Mouse (Mus musculus): ENCODE measurements around the gene Poc1a. TPM values are rescaled to one million over a fixed set of nuclear protein-coding genes. Genes with fewer than 3 reads are reported as not detected.

Poc1a gene
- polyA plus RNA-seq, 1 experiment from 2014 or later: 9.0 TPM

- no peak for ATAC-seq
- no peak overlapping the region for H3K4me3 ChIP-seq (ENCODE audit: low read depth, low read length)
- H3K27ac ChIP-seq (ENCODE audit: low read length): no peak overlapping the region
- no peaks in the 10 kb centered on the region for H3K27me3 ChIP-seq (ENCODE audit: control insufficient read depth, insufficient read depth, low read depth, low read length)
- H3K36me3 ChIP-seq (ENCODE audit: control insufficient read depth, insufficient read depth, low read length): peaks cover 63% of the 10 kb centered on the region
- no peak overlapping the region for H3K9ac ChIP-seq (ENCODE audit: low read depth, low read length)
- no peak overlapping the region for H3K4me2 ChIP-seq (ENCODE audit: low read length)
- no peaks in the 10 kb centered on the region for H3K4me1 ChIP-seq (ENCODE audit: control insufficient read depth, insufficient read depth, low read length)
- H3K9me3 ChIP-seq (replicated peaks; ENCODE audit: control insufficient read depth, low read length, poor library complexity, severe bottlenecking): no peaks in the 10 kb centered on the region
- WGBS: 95% methylated on average over 10 of the region's 10 CpGs
These were observed 43.0 kb upstream of the Poc1a start for GRCm38 (mm10) chr9:106237878-106238277.

DNA sequence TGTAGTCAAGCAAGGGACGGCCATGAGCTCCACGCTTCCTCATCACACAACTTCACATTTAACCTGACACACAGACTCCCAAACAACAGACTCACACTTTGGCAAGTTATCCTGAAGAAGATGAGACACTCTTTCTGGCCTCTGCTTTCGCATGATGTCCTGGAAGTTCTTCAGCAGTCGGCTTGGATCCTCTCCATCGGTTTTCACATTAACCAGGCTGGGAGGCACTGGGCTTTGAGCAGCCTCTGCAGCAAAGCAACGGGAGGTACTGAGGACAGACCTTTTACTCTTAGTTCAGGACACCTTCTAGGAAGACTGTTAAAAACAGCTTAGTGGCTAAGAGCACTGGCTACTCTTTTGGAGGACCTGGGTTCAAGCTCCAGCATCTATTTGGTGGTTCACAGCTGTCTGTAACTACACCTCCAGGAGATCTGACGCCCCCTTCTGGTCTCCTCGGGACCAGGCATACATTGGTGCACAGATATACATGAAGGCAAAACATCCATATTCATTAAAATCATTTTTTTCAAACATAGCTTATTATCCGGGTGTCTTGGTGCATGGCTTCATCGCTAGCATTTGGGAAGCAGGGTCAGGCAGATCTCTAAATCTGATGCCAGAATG, 39.2 kb upstream of the Poc1a start:
- Histone ChIP-seq H3K9ac (ENCODE audit: low read depth, low read length) (no peak overlapping the region), H3K27ac (ENCODE audit: low read length) (no peak overlapping the region), H3K4me1 (ENCODE audit: control insufficient read depth, insufficient read depth, low read length) (peaks cover 7% of the 10 kb centered on the region), H3K4me3 (ENCODE audit: low read depth, low read length) (no peak overlapping the region), H3K9me3 (replicated peaks; ENCODE audit: control insufficient read depth, low read length, poor library complexity, severe bottlenecking) (no peaks in the 10 kb centered on the region), H3K4me2 (ENCODE audit: low read length) (no peak overlapping the region), H3K36me3 (ENCODE audit: control insufficient read depth, insufficient read depth, low read length) (peaks cover 35% of the 10 kb centered on the region), H3K27me3 (ENCODE audit: control insufficient read depth, insufficient read depth, low read depth, low read length) (no peaks in the 10 kb centered on the region)
- WGBS: 88% methylated on average over 10 of the region's 10 CpGs
- no peak for ATAC-seq

GRCm38 (mm10) chr9:106242813-106243488, 37.9 kb upstream of the Poc1a start:
- H3K4me3 ChIP-seq (ENCODE audit: low read depth, low read length): no peak overlapping the region
- H3K9ac ChIP-seq (ENCODE audit: low read depth, low read length): no peak overlapping the region
- no peaks in the 10 kb centered on the region for H3K9me3 ChIP-seq (replicated peaks; ENCODE audit: control insufficient read depth, low read length, poor library complexity, severe bottlenecking)
- ATAC-seq: no peak
- H3K27me3 ChIP-seq (ENCODE audit: control insufficient read depth, insufficient read depth, low read depth, low read length): no peaks in the 10 kb centered on the region
- H3K4me2 ChIP-seq (ENCODE audit: low read length): no peak overlapping the region
- no peak overlapping the region for H3K27ac ChIP-seq (ENCODE audit: low read length)
- H3K36me3 ChIP-seq (ENCODE audit: control insufficient read depth, insufficient read depth, low read length): peaks cover 28% of the 10 kb centered on the region
- WGBS: 84% methylated on average over 19 of the region's 19 CpGs
- peaks cover 12% of the 10 kb centered on the region for H3K4me1 ChIP-seq (ENCODE audit: control insufficient read depth, insufficient read depth, low read length)

DNA sequence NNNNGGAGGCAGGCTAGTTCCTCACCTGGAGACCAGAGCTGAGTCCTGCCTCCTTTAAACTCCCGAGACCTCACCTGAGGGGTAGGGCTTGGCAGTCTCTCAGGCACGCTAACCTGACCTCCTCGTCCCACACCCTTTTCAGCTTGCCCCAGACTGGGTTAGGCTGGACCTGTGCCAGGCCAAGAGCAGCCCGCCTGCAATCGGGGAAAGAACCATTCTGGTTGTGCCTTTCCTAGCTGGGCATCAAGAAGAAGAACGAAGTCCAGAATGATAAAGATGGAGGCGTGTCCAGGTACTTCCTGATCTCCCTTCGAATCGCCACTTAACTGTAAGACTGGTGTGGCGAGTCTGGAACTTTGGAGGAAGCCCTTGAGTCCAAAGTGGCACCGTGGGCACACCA, 31.3 kb upstream of the Poc1a start:
- Histone ChIP-seq H3K4me1 (ENCODE audit: control insufficient read depth, insufficient read depth, low read length) (peaks cover 16% of the 10 kb centered on the region), H3K36me3 (ENCODE audit: control insufficient read depth, insufficient read depth, low read length) (no peaks in the 10 kb centered on the region), H3K4me2 (ENCODE audit: low read length) (no peak overlapping the region), H3K9ac (ENCODE audit: low read depth, low read length) (no peak overlapping the region), H3K27ac (ENCODE audit: low read length) (no peak overlapping the region), H3K27me3 (ENCODE audit: control insufficient read depth, insufficient read depth, low read depth, low read length) (no peaks in the 10 kb centered on the region), H3K4me3 (ENCODE audit: low read depth, low read length) (no peak overlapping the region), H3K9me3 (replicated peaks; ENCODE audit: control insufficient read depth, low read length, poor library complexity, severe bottlenecking) (no peaks in the 10 kb centered on the region)
- WGBS: 93% methylated on average over 11 of the region's 11 CpGs
- ATAC-seq: no peak

- Histone ChIP-seq H3K27me3 (ENCODE audit: control insufficient read depth, insufficient read depth, low read depth, low read length) (no peaks in the 10 kb centered on the region), H3K36me3 (ENCODE audit: control insufficient read depth, insufficient read depth, low read length) (no peaks in the 10 kb centered on the region), H3K9me3 (replicated peaks; ENCODE audit: control insufficient read depth, low read length, poor library complexity, severe bottlenecking) (no peaks in the 10 kb centered on the region), H3K4me2 (ENCODE audit: low read length) (no peak overlapping the region), H3K4me3 (ENCODE audit: low read depth, low read length) (no peak overlapping the region), H3K4me1 (ENCODE audit: control insufficient read depth, insufficient read depth, low read length) (peaks cover 16% of the 10 kb centered on the region), H3K9ac (ENCODE audit: low read depth, low read length) (no peak overlapping the region), H3K27ac (ENCODE audit: low read length) (no peak overlapping the region)
- ATAC-seq: no peak
- 57% methylated on average over 4 of the region's 4 CpGs for WGBS
These were observed 30.6 kb upstream of the Poc1a start for GRCm38 (mm10) chr9:106250245-106250644.

GRCm38 (mm10) chr9:106251066-106251465, 29.8 kb upstream of the Poc1a start:
- WGBS: 79% methylated on average over 8 of the region's 8 CpGs
- no peak for ATAC-seq
- Histone ChIP-seq H3K27me3 (ENCODE audit: control insufficient read depth, insufficient read depth, low read depth, low read length) (no peaks in the 10 kb centered on the region), H3K36me3 (ENCODE audit: control insufficient read depth, insufficient read depth, low read length) (no peaks in the 10 kb centered on the region), H3K4me3 (ENCODE audit: low read depth, low read length) (no peak overlapping the region), H3K27ac (ENCODE audit: low read length) (no peak overlapping the region), H3K9me3 (replicated peaks; ENCODE audit: control insufficient read depth, low read length, poor library complexity, severe bottlenecking) (no peaks in the 10 kb centered on the region), H3K4me2 (ENCODE audit: low read length) (no peak overlapping the region), H3K9ac (ENCODE audit: low read depth, low read length) (no peak overlapping the region), H3K4me1 (ENCODE audit: control insufficient read depth, insufficient read depth, low read length) (peaks cover 15% of the 10 kb centered on the region)

- 77% methylated on average over 2 of the region's 2 CpGs for WGBS
- ATAC-seq: no peak
These were observed 26.9 kb upstream of the Poc1a start for GRCm38 (mm10) chr9:106254001-106254400.

DNA sequence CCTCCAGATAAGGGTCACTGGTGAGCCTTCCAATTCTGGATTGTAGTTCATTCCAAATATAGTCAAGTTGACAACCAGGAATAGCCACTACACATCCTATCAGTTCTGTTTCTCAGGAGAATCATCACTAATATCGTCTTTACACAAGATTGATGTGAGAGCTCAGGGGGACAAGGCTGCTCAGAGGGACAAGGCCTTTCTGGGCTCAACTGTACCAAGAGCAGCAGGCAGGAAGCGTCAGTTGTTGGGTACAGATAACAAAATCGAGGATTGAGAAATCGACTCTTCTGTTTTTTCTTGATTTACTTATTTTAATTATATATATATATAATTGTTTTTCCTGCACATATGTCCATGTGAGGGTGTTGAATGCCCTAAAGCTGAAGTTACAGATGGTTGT, 22.4 kb upstream of the Poc1a start:
- Histone ChIP-seq H3K27ac (ENCODE audit: low read length) (no peak overlapping the region), H3K9me3 (replicated peaks; ENCODE audit: control insufficient read depth, low read length, poor library complexity, severe bottlenecking) (no peaks in the 10 kb centered on the region), H3K27me3 (ENCODE audit: control insufficient read depth, insufficient read depth, low read depth, low read length) (no peaks in the 10 kb centered on the region), H3K4me2 (ENCODE audit: low read length) (no peak overlapping the region), H3K4me3 (ENCODE audit: low read depth, low read length) (no peak overlapping the region), H3K4me1 (ENCODE audit: control insufficient read depth, insufficient read depth, low read length) (no peaks in the 10 kb centered on the region), H3K36me3 (ENCODE audit: control insufficient read depth, insufficient read depth, low read length) (no peaks in the 10 kb centered on the region), H3K9ac (ENCODE audit: low read depth, low read length) (no peak overlapping the region)
- no peak for ATAC-seq
- WGBS: 91% methylated on average over 4 of the region's 4 CpGs

More at GRCm38 (mm10) chr9:106254001-106254400, 26.9 kb upstream of the Poc1a start:
- no peak overlapping the region for H3K4me2 ChIP-seq (ENCODE audit: low read length)
- no peak overlapping the region for H3K27ac ChIP-seq (ENCODE audit: low read length)
- no peak overlapping the region for H3K4me3 ChIP-seq (ENCODE audit: low read depth, low read length)
- H3K9me3 ChIP-seq (replicated peaks; ENCODE audit: control insufficient read depth, low read length, poor library complexity, severe bottlenecking): no peaks in the 10 kb centered on the region
- H3K4me1 ChIP-seq (ENCODE audit: control insufficient read depth, insufficient read depth, low read length): no peaks in the 10 kb centered on the region
- no peak overlapping the region for H3K9ac ChIP-seq (ENCODE audit: low read depth, low read length)
- H3K36me3 ChIP-seq (ENCODE audit: control insufficient read depth, insufficient read depth, low read length): no peaks in the 10 kb centered on the region
- H3K27me3 ChIP-seq (ENCODE audit: control insufficient read depth, insufficient read depth, low read depth, low read length): no peaks in the 10 kb centered on the region

GRCm38 (mm10) chr9:106258990-106259389, 21.9 kb upstream of the Poc1a start:
- Histone ChIP-seq H3K27ac (ENCODE audit: low read length) (no peak overlapping the region), H3K36me3 (ENCODE audit: control insufficient read depth, insufficient read depth, low read length) (no peaks in the 10 kb centered on the region), H3K4me1 (ENCODE audit: control insufficient read depth, insufficient read depth, low read length) (no peaks in the 10 kb centered on the region), H3K27me3 (ENCODE audit: control insufficient read depth, insufficient read depth, low read depth, low read length) (no peaks in the 10 kb centered on the region), H3K9ac (ENCODE audit: low read depth, low read length) (no peak overlapping the region), H3K9me3 (replicated peaks; ENCODE audit: control insufficient read depth, low read length, poor library complexity, severe bottlenecking) (no peaks in the 10 kb centered on the region), H3K4me3 (ENCODE audit: low read depth, low read length) (no peak overlapping the region), H3K4me2 (ENCODE audit: low read length) (no peak overlapping the region)
- ATAC-seq: no peak
- 74% methylated on average over 5 of the region's 5 CpGs for WGBS
